Mouse (Mus musculus) limb, embryonic 10.5 days (tissue): ENCODE data around the gene Ppp2r5a. TPM values are rescaled to one million over a fixed set of nuclear protein-coding genes. Genes with fewer than 3 reads are reported as not detected.

ENCODE experiments used
- DNase-seq: peaks from one replicate; pipeline ENCODE4 v3.0.0-alpha.2; 2017; ENCODE audit warnings: low spot score
- H3K27ac ChIP-seq: fragments of 300-500 bp; sonication (generic); 2 replicates; pipeline ENCODE4 v1.5.1; 2016; ENCODE audit warnings: mild to moderate bottlenecking
- H3K27me3 ChIP-seq: fragments of 300-500 bp; sonication (generic); 2 replicates; pipeline ENCODE4 v1.6.1; 2016; ENCODE audit warnings: low read depth, mild to moderate bottlenecking; ENCODE audit not compliant: poor library complexity, severe bottlenecking
- H3K36me3 ChIP-seq: fragments of 300-500 bp; sonication (generic); 2 replicates; pipeline ENCODE4 v1.6.1; 2016; ENCODE audit warnings: mild to moderate bottlenecking, moderate library complexity
- H3K4me1 ChIP-seq: fragments of 300-500 bp; sonication (generic); 2 replicates; pipeline ENCODE4 v1.6.1; 2016
- H3K4me3 ChIP-seq: fragments of 300-500 bp; sonication (generic); 2 replicates; pipeline ENCODE4 v1.5.1; 2016; ENCODE audit warnings: mild to moderate bottlenecking, moderate library complexity
- H3K9me3 ChIP-seq: fragments of 300-500 bp; sonication (generic); replicated peaks from 2 replicates; pipeline ENCODE4 v1.6.1; 2016; ENCODE audit warnings: mild to moderate bottlenecking
- WGBS: fragments of 180-500 bp; shearing (Covaris S2); methylation state at CpG from one replicate; pipeline ENCODE4 v1.1.7; 2016; 5-methylcytosine and 5-hydroxymethylcytosine counted together
- polyA plus RNA-seq: library from polyadenylated mRNA; unstranded; fragments of >200 nt; fragmentation: Nextera tagmentation; extraction: Ambion mirVana; gene quantifications from 2 replicates; pipeline ENCODE4 v1.2.1, GENCODE M21; 2016

Ppp2r5a gene
- polyA plus RNA-seq, 1 experiment from 2014 or later: 11.3 TPM

DNA sequence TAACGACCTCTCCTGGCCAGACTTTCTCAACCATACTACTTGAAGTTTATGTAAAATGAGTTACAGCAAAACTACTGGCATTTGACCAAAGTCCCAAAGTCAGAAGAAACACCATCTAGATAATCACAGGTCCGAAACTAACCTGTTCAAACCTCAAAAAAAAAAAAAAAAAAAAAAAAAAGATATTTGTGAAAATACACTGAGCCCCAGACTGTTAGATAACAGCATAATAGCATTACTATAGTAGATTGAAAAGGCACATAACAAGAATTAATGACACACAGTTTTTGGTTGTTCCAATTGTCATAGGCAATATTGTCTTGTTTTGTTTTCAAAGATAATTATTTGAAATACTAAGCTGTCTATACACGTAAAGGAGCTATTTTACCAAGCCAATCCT, 9.5 kb downstream of the Ppp2r5a start:
- no peak overlapping the region for H3K4me3 ChIP-seq
- H3K9me3 ChIP-seq: no peaks in the 10 kb centered on the region
- no peak overlapping the region for H3K27ac ChIP-seq
- H3K36me3 ChIP-seq: no peaks in the 10 kb centered on the region
- H3K27me3 ChIP-seq: no peaks in the 10 kb centered on the region
- 77% methylated on average over 3 of the region's 3 CpGs for WGBS
- H3K4me1 ChIP-seq: peaks cover 28% of the 10 kb centered on the region
- DNase-seq: no peak

GRCm38 (mm10) chr1:191391311-191391710, 11.8 kb downstream of the Ppp2r5a start:
- WGBS: 35% methylated on average over 3 of the region's 3 CpGs
- DNase-seq: peak; percentile 46

DNA sequence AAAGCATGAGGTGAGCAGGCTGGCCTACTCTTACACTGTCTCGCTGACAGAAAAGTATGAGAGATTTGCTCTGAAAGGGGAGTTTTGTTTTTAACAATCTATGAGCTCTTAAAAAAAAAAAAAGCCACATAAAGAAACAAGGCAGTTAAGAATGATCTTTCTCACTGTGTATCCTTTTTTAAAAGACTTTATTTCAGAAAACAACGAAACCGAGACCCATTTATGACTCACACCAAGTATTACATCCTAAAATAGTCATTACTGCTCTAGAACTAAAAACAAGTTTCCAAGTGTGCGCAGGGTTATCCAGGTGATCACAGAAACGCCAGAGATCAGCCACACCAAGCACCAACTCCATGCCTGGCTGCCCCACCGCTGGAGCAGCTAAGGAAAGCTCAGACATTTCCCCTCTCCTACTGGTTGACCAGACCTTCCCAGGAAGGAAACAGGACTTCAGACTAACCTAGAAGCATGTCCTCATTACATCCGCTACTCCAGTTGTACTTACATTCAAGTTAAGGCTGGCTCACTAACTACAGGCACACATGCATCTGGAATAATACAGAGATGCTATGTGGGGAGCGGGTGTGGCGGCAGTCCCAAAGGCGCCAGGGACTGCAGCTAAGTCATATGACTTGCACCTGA, 18.2 kb downstream of the Ppp2r5a start:
- no peak for DNase-seq
- Histone ChIP-seq H3K4me3 (no peak overlapping the region), H3K27me3 (no peaks in the 10 kb centered on the region), H3K27ac (no peak overlapping the region), H3K9me3 (no peaks in the 10 kb centered on the region), H3K4me1 (no peaks in the 10 kb centered on the region), H3K36me3 (no peaks in the 10 kb centered on the region)
- 95% methylated on average over 10 of the region's 10 CpGs for WGBS

More at GRCm38 (mm10) chr1:191391311-191391710, 11.8 kb downstream of the Ppp2r5a start:
- Histone ChIP-seq H3K9me3 (no peaks in the 10 kb centered on the region), H3K4me3 (no peak overlapping the region), H3K27ac (no peak overlapping the region), H3K36me3 (no peaks in the 10 kb centered on the region), H3K27me3 (no peaks in the 10 kb centered on the region), H3K4me1 (peaks cover 23% of the 10 kb centered on the region; the same call in 1 of the 2 replicates)

GRCm38 (mm10) chr1:191381955-191382736, 20.9 kb downstream of the Ppp2r5a start:
- Histone ChIP-seq H3K36me3 (no peaks in the 10 kb centered on the region), H3K4me3 (no peak overlapping the region), H3K27ac (no peak overlapping the region), H3K9me3 (no peaks in the 10 kb centered on the region), H3K27me3 (no peaks in the 10 kb centered on the region), H3K4me1 (no peaks in the 10 kb centered on the region)
- no peak for DNase-seq
- 93% methylated on average over 11 of the region's 11 CpGs for whole genome bisulfite sequencing

- Histone ChIP-seq H3K9me3 (no peaks in the 10 kb centered on the region), H3K27ac (no peak overlapping the region), H3K36me3 (no peaks in the 10 kb centered on the region), H3K4me3 (no peak overlapping the region), H3K27me3 (no peaks in the 10 kb centered on the region), H3K4me1 (no peaks in the 10 kb centered on the region)
- no peak for DNase-seq
- WGBS: 95% methylated on average over 3 of the region's 3 CpGs
These were observed 22.2 kb downstream of the Ppp2r5a start for GRCm38 (mm10) chr1:191380843-191381242.

- DNase-seq: no peak
- WGBS: 94% methylated on average over 2 of the region's 2 CpGs
- no peaks in the 10 kb centered on the region for H3K36me3 ChIP-seq
- H3K4me3 ChIP-seq: no peak overlapping the region
- no peaks in the 10 kb centered on the region for H3K9me3 ChIP-seq
- no peaks in the 10 kb centered on the region for H3K4me1 ChIP-seq
- no peaks in the 10 kb centered on the region for H3K27me3 ChIP-seq
- no peak overlapping the region for H3K27ac ChIP-seq
These were observed 25.0 kb downstream of the Ppp2r5a start for GRCm38 (mm10) chr1:191378080-191378479.

DNA sequence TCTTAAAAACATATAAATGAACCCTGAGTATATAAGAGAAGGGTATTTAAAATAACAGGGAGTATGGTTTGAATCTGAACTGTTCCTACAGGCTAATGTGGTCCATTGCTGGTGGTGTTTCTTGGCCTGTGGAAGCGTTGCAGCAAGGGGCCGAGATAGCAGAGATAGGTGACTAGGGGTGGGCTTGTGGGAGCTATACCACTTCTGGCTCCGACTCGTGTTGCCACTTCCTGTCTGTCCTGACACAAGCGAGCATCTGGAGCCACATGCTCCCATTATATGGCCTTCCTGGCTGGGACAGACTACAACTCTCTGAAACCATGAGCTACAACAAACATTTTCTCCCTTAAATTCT, 27.5 kb downstream of the Ppp2r5a start:
- no peaks in the 10 kb centered on the region for H3K27me3 ChIP-seq

GRCm38 (mm10) chr1:191374993-191375643, 28.0 kb downstream of the Ppp2r5a start:
- no peak overlapping the region for H3K4me3 ChIP-seq
- H3K36me3 ChIP-seq: peaks cover 13% of the 10 kb centered on the region
- no peaks in the 10 kb centered on the region for H3K27me3 ChIP-seq
- no peaks in the 10 kb centered on the region for H3K9me3 ChIP-seq
- no peak for DNase-seq
- H3K4me1 ChIP-seq: no peaks in the 10 kb centered on the region
- H3K27ac ChIP-seq: no peak overlapping the region
- WGBS: 91% methylated on average over 10 of the region's 10 CpGs

More for the DNA sequence above, 27.5 kb downstream of the Ppp2r5a start:
- H3K36me3 ChIP-seq: peaks cover 9% of the 10 kb centered on the region
- 90% methylated on average over 5 of the region's 5 CpGs for WGBS
- no peaks in the 10 kb centered on the region for H3K4me1 ChIP-seq
- no peak overlapping the region for H3K27ac ChIP-seq
- H3K4me3 ChIP-seq: no peak overlapping the region
- DNase-seq: no peak
- no peaks in the 10 kb centered on the region for H3K9me3 ChIP-seq

DNA sequence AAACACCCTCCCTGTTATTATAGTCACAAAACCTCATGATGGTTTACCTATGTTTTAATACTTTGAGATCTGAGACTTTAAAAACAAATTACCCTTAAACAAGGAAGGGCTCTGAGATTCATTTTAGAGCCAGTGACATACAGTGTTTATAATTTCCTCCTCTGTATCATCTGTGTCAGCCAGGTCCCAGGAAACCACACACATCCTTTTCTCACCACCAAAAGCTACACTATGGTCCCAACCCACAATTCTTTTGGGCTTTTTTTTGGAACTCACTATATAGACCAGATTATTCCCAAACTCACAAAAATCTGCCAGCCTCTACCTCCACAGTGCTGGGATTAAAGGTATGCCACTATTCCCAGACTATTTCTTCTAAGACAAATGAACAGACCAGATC, 33.9 kb downstream of the Ppp2r5a start:
- H3K27me3 ChIP-seq: no peaks in the 10 kb centered on the region
- no peak for DNase-seq
- no peaks in the 10 kb centered on the region for H3K4me1 ChIP-seq
- H3K4me3 ChIP-seq: no peak overlapping the region
- H3K36me3 ChIP-seq: peaks cover 28% of the 10 kb centered on the region
- H3K27ac ChIP-seq: no peak overlapping the region
- H3K9me3 ChIP-seq: no peaks in the 10 kb centered on the region

DNA sequence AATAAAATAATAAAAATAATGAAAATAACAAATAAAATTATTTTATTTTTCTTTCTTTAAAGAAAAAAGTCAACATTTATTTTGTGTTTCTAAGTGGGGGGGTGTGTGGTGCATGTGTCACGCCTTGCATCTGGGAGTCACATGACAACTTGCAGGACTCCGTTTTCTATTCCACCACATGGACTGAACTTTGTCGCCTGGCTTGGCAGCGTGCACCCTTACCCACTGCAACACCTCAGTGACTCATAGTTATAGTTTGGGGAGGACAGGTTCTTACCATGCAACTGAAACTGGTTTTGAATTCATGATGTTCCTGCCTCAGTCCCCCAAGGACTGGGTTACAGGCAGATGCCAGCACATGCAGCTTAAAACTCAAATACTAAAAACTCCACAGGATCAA, 34.9 kb downstream of the Ppp2r5a start:
- Histone ChIP-seq H3K36me3 (peaks cover 28% of the 10 kb centered on the region), H3K9me3 (no peaks in the 10 kb centered on the region), H3K4me3 (no peak overlapping the region), H3K4me1 (no peaks in the 10 kb centered on the region), H3K27me3 (no peaks in the 10 kb centered on the region), H3K27ac (no peak overlapping the region)
- DNase-seq: no peak
- 89% methylated on average over 4 of the region's 4 CpGs for WGBS

DNA sequence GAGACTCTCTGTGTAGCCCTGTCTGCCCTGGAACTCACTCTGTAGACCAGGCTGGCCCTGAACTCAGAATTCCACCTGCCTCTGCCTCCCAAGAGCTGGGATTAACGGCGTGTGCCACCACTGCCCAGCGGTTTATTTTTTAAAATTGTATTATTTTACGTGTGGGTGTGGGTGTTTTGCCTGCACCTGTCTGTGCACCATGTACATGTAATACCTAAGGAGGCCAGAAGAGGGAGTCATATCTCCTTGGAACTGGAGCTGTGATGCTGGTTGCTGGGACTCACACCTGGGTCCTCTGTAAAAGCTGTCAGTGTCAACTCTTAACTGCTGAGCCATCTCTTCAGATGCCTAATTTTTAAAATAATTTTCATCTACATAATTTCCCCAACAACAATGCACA, 38.6 kb downstream of the Ppp2r5a start:
- H3K4me3 ChIP-seq: no peak overlapping the region
- no peak for DNase-seq
- no peak overlapping the region for H3K27ac ChIP-seq
- no peaks in the 10 kb centered on the region for H3K27me3 ChIP-seq
- peaks cover 21% of the 10 kb centered on the region for H3K36me3 ChIP-seq
- H3K9me3 ChIP-seq: no peaks in the 10 kb centered on the region
- no peaks in the 10 kb centered on the region for H3K4me1 ChIP-seq
- 70% methylated on average over 4 of the region's 4 CpGs for WGBS

DNA sequence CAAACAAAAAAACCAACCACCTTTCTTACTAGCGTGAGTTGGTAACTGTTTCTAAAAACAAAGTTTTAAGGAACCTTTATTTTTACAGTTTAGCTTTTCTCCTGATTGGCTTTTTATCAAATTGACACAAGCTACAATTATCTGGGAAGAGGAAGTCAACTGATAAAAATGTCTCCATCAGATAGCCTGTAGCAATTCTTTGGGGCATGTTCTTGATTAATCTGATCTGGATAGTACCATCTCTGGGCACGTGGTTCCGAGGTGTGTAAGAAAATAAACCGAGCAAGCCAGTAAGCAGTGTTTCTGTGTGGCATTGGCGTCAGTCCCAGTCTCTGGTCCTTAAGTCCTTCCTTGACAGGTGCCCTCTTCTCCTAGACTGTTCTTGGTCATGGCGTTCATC, 40.7 kb downstream of the Ppp2r5a start:
- Histone ChIP-seq H3K9me3 (no peaks in the 10 kb centered on the region), H3K36me3 (peaks cover 29% of the 10 kb centered on the region), H3K27ac (no peak overlapping the region), H3K4me3 (no peak overlapping the region), H3K4me1 (peaks cover under 1% of the 10 kb centered on the region), H3K27me3 (no peaks in the 10 kb centered on the region)
- no peak for DNase-seq
- WGBS: 93% methylated on average over 6 of the region's 6 CpGs

DNA sequence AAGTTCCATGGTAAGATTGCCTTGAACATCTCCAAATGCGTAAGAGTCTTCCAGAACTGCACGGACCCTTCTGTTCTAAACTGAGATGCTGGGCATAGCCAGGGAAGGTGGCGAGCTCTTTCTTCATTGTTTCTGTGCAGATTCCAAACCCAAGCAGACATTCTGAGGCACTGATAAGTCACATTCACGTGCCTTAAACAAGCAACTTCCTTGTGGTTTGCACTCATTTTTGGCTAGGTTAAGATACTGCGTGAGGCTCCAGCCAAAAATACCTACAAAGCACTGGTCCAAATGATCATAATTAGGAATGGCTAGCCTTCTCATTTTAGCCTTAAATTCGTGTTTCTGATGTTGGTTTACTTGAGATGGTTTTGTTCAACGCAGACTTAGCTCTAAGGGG, 43.6 kb downstream of the Ppp2r5a start:
- peaks cover 56% of the 10 kb centered on the region for H3K36me3 ChIP-seq
- H3K4me3 ChIP-seq: no peak overlapping the region
- no peaks in the 10 kb centered on the region for H3K9me3 ChIP-seq
- peaks cover 10% of the 10 kb centered on the region for H3K4me1 ChIP-seq
- no peak for DNase-seq
- no peak overlapping the region for H3K27ac ChIP-seq
- WGBS: 93% methylated on average over 7 of the region's 7 CpGs
- H3K27me3 ChIP-seq: no peaks in the 10 kb centered on the region
